Mouse (Mus musculus): ENCODE measurements at regions not wholly inside any gene's neighbourhood (a gene's known extent, or its start where the extent isn't known, plus 50 kb on each side); places are given as distances from the start of the nearest gene placed in this dataset.

DNA sequence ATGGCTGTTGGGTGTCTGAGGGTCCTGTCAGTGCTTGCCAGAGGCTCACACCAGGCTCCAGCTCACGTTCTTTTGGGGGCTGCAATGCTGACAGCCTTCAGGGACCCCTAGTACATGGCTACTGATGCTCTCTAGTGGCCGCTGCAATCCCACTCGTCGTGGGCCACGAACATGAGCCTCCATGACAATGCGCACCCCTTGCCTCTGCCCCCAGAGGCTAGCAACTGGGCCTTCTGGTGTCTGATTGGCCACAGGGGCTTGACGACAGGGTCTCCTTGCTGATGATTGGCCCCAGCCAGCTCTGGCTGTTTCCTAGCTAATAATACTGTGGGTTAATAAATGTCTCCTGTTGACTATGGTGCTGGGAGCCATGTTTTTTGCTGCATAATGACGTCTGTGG lies 61.1 kb downstream of the Rtl1 start:
- WGBS: 79% methylated on average over 8 of the region's 8 CpGs
- Histone ChIP-seq H3K36me3 (peaks cover 15% of the 10 kb centered on the region), H3K4me1 (replicated peaks) (peaks cover 16% of the 10 kb centered on the region; the same call in 1 of the 2 replicates), H3K27ac (no peak overlapping the region), H3K27me3 (ENCODE audit: insufficient read depth, poor library complexity, severe bottlenecking) (peaks cover 11% of the 10 kb centered on the region), H3K9me3 (peaks cover 70% of the 10 kb centered on the region), H3K4me3 (no peak overlapping the region)
- DNase-seq (ENCODE audit: low spot score): no peak

DNA sequence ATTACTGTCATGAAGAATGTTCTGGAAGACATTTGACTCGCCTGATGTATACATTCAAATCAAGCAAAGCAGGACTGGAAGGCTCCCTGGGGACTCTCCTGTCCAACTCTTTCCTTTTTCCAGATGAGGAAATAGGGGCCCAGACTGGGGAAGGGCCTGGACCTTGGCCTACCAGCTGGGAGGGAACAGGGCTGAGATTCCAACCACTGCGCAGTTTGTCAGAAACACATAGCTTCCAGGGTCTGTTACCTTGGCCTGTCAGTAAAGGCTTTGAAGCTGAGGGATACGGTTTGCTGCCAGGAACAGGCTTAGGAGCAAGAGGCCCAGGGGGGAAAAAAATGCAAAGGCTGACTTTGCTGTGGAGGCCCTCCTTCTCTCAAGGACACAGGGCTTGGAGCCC lies 61.5 kb downstream of the Rtl1 start:
- Histone ChIP-seq H3K27ac (no peak overlapping the region), H3K4me3 (no peak overlapping the region), H3K27me3 (ENCODE audit: insufficient read depth, poor library complexity, severe bottlenecking) (peaks cover 11% of the 10 kb centered on the region), H3K36me3 (peaks cover 12% of the 10 kb centered on the region), H3K9me3 (peaks cover 68% of the 10 kb centered on the region), H3K4me1 (replicated peaks) (peaks cover 16% of the 10 kb centered on the region; the same call in 1 of the 2 replicates)
- DNase-seq (ENCODE audit: low spot score): no peak
- 81% methylated on average over 3 of the region's 3 CpGs for WGBS

DNA sequence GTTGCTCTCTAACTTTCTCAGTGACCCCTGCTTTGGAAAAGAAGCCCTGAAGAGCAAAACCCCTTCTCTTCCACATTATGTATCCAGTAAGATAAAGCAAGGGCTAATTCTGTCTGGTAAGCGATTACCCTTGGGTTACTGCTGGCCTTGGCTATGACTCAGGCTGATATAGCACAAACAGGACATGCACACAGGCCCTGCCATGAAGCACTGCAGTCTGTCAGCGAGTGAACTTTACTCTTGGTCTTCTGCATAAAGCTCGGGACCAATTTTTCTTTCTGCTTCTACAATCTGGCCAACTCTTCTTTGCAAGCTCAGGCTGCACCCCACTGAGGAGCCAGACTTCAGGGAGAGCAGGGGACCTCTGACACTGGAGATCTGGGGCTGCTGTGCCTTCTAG lies 63.6 kb downstream of the Rtl1 start:
- Histone ChIP-seq H3K4me1 (replicated peaks) (peaks cover 24% of the 10 kb centered on the region), H3K27me3 (ENCODE audit: insufficient read depth, poor library complexity, severe bottlenecking) (peaks cover 22% of the 10 kb centered on the region), H3K9me3 (peaks cover 47% of the 10 kb centered on the region), H3K27ac (no peak overlapping the region), H3K4me3 (no peak overlapping the region), H3K36me3 (peaks cover 5% of the 10 kb centered on the region; the same call in 1 of the 2 replicates)
- DNase-seq (ENCODE audit: low spot score): no peak
- WGBS: 86% methylated on average over 3 of the region's 3 CpGs

DNA sequence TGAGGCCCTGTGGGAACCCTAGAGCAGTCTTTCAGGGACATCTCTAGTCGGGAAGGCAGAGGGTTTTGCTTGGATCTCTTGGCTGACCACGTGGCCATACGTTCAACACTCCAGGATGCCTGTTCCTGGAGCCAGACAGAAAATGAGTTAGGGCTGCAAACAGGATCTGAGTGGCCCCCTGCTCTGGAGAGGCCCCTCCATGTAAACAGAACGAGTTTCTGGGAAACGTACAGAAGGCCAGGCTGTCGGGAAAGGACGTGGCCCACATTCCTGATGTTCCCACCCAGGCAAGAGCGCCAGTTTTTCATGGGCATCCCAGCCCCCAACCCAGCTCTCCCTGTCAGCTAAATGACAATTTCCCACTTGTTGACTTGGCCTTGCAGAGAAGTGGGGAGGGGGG lies 67.7 kb downstream of the Rtl1 start:
- WGBS: 56% methylated on average over 8 of the region's 8 CpGs
- peaks cover 57% of the 10 kb centered on the region for H3K4me1 ChIP-seq (replicated peaks)

DNA sequence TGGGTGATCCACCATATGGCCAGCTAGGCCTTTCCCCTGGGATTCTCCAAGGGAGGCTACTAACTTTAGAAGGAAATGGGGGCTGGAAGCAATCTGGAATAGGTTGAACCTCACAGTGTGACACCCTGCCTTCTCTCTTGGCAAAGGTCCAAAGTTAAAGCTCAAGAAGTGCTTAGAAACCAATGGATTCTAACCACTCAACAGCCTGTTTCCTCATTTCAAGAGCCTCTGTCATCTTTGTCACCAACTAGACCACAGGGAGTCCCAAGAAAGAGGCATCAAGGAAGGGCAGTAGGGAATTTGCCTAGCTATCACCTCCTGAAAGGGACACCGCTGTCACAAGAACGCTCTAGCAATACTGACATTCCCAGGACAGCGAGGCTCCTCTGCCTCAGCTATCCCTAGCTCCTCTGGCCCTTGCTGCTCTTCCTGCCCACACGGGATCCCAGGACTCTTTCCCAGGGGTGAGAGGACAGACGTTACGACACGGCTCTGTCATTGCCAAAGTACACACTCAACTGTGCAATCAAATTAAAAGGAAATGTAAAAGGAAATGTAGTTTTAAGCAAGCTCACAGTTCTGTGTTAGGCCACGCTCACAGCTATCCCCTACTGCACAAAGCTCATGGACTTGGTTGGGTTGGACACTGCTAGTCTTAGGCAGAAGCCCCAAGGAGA lies 68.6 kb downstream of the Rtl1 start:
- Histone ChIP-seq H3K27me3 (ENCODE audit: insufficient read depth, poor library complexity, severe bottlenecking) (peaks cover 11% of the 10 kb centered on the region; the same call in 1 of the 2 replicates), H3K36me3 (0 out of 2 replicates have a peak, but pooled peaks cover 4% of the 10 kb centered on the region), H3K4me3 (no peak overlapping the region), H3K9me3 (peaks cover 49% of the 10 kb centered on the region), H3K4me1 (replicated peaks) (peaks cover 57% of the 10 kb centered on the region), H3K27ac (peak overlapping the region; percentile 64; the same call in 1 of the 2 replicates)
- no peak for DNase-seq (ENCODE audit: low spot score)
- WGBS: 80% methylated on average over 8 of the region's 8 CpGs

More for the DNA sequence above, 67.7 kb downstream of the Rtl1 start:
- Histone ChIP-seq H3K36me3 (no peaks in the 10 kb centered on the region), H3K9me3 (peaks cover 47% of the 10 kb centered on the region), H3K4me3 (no peak overlapping the region), H3K27me3 (ENCODE audit: insufficient read depth, poor library complexity, severe bottlenecking) (peaks cover 11% of the 10 kb centered on the region; the same call in 1 of the 2 replicates), H3K27ac (peak overlapping the region; percentile 40)
- no peak for DNase-seq (ENCODE audit: low spot score)

DNA sequence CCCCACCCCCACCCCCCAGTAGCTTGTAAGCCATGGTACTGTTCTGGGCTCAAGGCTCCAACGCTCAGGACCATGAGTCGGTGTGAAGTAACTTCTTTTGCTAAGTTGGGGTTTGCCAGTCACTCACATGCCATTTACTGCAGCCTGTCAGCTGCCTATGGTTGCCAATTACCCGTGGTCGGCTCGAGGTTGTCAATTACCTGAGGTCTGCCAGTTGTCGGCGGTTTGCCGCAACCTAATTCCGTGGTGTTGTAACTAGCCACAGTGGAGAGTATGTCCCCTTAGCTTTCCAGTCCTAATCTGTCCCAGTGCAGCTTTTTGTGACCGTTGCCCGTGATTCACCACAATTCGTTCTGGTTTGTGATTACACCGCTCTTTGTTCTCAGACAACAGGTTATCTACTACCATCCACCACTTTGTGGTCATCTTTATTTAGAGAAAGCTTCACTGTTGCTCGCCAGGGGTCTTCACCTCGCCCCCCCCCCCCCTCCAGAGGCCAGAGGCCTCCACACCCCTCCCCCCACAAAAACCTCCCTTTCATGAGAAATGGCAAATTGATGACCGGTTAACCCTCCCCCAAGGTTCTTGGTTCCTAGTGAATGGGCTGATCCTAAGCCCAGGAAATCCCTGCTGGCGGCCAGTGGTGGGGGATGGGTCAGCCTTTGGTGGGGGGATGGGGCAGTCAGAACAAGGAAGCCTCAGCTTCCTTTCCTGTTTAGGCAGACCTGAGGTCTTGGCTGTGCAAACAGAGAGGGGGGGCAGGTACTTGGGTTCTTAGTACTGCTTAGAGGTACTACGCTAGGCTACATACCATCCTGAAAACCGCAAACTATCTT lies 69.7 kb downstream of the Rtl1 start:
- peak overlapping the region; percentile 64 for H3K27ac ChIP-seq
- 48% methylated on average over 19 of the region's 19 CpGs for WGBS

DNA sequence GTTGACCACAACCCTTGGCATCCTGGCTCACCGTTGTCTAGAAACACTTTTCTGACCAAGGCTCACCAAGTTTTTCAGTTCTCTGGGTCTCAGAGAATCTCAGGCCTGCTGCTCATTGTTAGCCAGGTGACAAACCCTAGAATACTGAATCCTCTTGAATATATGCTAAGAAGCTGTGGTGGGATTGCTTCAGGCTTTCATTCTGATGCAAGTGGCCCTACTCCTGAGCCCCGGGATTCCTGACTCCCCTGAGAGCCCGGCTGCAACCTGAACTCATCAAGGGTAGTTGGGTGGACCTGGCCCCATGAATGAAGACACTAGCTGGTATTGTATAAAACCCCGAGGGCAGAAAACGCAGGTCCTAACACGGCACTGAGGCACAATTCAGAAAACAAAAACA lies 70.6 kb downstream of the Rtl1 start:
- no peak for DNase-seq (ENCODE audit: low spot score)
- H3K4me3 ChIP-seq: no peak overlapping the region
- peaks cover 55% of the 10 kb centered on the region for H3K4me1 ChIP-seq (replicated peaks)
- no peak overlapping the region for H3K27ac ChIP-seq
- H3K27me3 ChIP-seq (ENCODE audit: insufficient read depth, poor library complexity, severe bottlenecking): peaks cover 11% of the 10 kb centered on the region; the same call in 1 of the 2 replicates
- H3K36me3 ChIP-seq: 0 out of 2 replicates have a peak, but pooled peaks cover 7% of the 10 kb centered on the region
- WGBS: 54% methylated on average over 6 of the region's 6 CpGs
- peaks cover 58% of the 10 kb centered on the region for H3K9me3 ChIP-seq

More for the DNA sequence above, 69.7 kb downstream of the Rtl1 start:
- H3K27me3 ChIP-seq (ENCODE audit: insufficient read depth, poor library complexity, severe bottlenecking): peaks cover 11% of the 10 kb centered on the region; the same call in 1 of the 2 replicates
- H3K9me3 ChIP-seq: peaks cover 58% of the 10 kb centered on the region
- DNase-seq (ENCODE audit: low spot score): peak; percentile 48
- peaks cover 57% of the 10 kb centered on the region for H3K4me1 ChIP-seq (replicated peaks)
- 0 out of 2 replicates have a peak, but pooled peaks cover 7% of the 10 kb centered on the region for H3K36me3 ChIP-seq
- peak overlapping the region; percentile 23; the same call in 1 of the 2 replicates for H3K4me3 ChIP-seq

DNA sequence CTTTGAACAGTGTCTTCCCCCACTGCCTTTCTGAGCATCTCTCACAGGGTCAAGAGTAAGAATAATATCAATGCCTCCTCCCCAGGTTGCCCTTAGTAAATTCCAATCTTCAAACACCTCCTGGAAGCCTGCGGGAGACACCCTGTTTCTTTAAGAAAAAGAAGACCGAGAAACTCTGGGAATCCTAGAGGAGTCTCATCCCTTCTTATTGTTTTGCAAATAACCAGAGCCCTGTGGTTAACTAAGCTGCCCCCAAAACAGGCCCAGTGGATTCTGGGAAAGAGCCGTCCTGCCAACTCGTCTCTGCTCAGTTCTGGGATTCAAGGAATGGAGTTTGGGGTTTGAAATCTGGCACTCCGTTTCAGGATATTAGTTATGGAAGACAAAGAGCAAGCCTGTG lies 71.2 kb downstream of the Rtl1 start:
- WGBS: 47% methylated on average over 5 of the region's 5 CpGs
- H3K27me3 ChIP-seq (ENCODE audit: insufficient read depth, poor library complexity, severe bottlenecking): peaks cover 11% of the 10 kb centered on the region; the same call in 1 of the 2 replicates
- peaks cover 60% of the 10 kb centered on the region for H3K4me1 ChIP-seq (replicated peaks)
- peak overlapping the region; percentile 47 for H3K4me3 ChIP-seq
- no peak for DNase-seq (ENCODE audit: low spot score)
- no peak overlapping the region for H3K27ac ChIP-seq
- H3K9me3 ChIP-seq: peaks cover 58% of the 10 kb centered on the region
- 0 out of 2 replicates have a peak, but pooled peaks cover 7% of the 10 kb centered on the region for H3K36me3 ChIP-seq

DNA sequence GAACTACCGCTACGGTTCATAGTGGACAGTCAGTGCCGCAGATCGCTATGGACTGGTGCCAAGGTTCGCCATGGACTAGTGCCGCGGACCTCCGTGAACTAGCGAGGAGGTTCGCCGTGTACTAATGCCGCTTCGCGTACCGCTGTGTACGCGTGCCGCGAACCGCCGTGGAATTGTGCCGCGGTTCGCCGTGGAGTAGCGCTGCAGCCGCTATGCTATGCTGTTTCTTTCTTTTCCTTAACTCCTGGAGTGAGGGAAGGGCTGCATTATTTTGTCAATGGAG lies 71.9 kb downstream of the Rtl1 start:
- DNase-seq (ENCODE audit: low spot score): no peak
- Histone ChIP-seq H3K4me1 (replicated peaks) (peaks cover 68% of the 10 kb centered on the region), H3K36me3 (0 out of 2 replicates have a peak, but pooled peaks cover 7% of the 10 kb centered on the region), H3K4me3 (peak overlapping the region; percentile 47), H3K27me3 (ENCODE audit: insufficient read depth, poor library complexity, severe bottlenecking) (peaks cover 11% of the 10 kb centered on the region; the same call in 1 of the 2 replicates), H3K9me3 (peaks cover 58% of the 10 kb centered on the region), H3K27ac (peak overlapping the region; percentile 54; the same call in 1 of the 2 replicates)
- whole genome bisulfite sequencing: 37% methylated on average over 27 of the region's 27 CpGs

DNA sequence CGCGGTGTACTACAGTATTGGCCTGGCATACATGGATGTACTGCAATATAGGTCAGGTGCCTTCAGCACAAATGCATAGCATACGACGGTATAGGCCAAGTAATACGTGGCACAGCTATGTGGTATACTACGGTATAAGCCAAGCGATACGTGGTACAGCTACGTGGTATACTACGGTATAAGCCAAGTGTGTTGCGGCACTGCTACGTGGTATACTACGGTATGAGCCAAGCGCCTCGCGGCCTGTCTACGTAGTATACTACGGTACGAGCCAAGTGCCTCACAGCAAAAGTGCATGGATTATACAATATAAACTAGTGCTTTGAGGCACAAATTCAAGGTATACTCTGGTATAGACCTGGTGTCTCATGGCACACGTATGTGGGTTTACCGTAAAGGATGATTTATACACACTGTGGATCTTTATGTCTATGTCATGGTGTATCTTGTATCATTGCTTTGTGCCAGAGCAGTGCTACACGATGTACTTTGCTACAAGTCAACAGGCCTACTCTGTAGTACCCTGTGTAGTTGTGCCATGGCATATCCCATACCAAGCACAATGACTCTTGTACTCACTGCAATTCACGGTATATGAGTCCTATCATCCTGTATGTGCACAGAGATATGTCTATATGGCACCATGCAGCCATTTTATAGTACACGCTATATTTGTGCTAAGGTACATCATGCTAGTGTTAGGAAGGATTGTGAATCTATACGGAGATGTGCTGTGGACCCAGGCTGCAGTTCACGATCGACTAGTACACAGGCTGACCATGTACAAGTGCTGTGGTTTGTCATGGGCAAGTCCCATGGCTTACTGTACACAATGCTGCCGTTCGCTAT lies 72.5 kb downstream of the Rtl1 start:
- peaks cover 69% of the 10 kb centered on the region for H3K4me1 ChIP-seq (replicated peaks)
- 51% methylated on average over 29 of the region's 29 CpGs for WGBS
- peaks cover 58% of the 10 kb centered on the region for H3K9me3 ChIP-seq
- H3K27ac ChIP-seq: peak overlapping the region; percentile 54; the same call in 1 of the 2 replicates
- peaks cover 10% of the 10 kb centered on the region; the same call in 1 of the 2 replicates for H3K27me3 ChIP-seq (ENCODE audit: insufficient read depth, poor library complexity, severe bottlenecking)
- peak overlapping the region; percentile 47 for H3K4me3 ChIP-seq
- H3K36me3 ChIP-seq: 0 out of 2 replicates have a peak, but pooled peaks cover 7% of the 10 kb centered on the region
- DNase-seq (ENCODE audit: low spot score): peak; percentile 56

DNA sequence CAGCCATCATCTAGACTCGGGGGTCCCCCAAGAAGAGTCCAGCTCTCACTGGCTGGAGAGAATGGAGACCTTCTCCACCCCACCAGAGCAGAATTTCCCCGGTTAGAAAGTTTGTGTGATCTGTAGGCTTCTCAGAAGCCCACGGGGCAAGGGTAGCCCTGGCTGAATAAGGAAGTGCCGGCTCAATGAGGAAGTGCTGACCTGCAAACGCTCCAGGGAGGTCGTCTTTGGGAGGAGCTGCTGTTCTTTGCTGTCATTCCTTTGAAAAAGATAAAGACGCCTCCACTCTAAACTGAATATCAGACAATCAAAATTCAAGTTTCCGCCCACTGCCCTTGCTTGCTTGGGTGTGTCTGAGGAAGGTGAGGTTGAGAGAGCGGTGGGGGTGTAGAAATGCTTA lies 73.0 kb downstream of the Dlk1 start:
- DNase-seq (ENCODE audit: low spot score): no peak
- peaks cover 58% of the 10 kb centered on the region for H3K4me1 ChIP-seq (replicated peaks)
- H3K4me3 ChIP-seq: no peak overlapping the region
- 0 out of 2 replicates have a peak, but pooled peaks cover 7% of the 10 kb centered on the region for H3K36me3 ChIP-seq
- WGBS: 60% methylated on average over 9 of the region's 9 CpGs
- H3K27ac ChIP-seq: no peak overlapping the region
- H3K27me3 ChIP-seq (ENCODE audit: insufficient read depth, poor library complexity, severe bottlenecking): no peaks in the 10 kb centered on the region
- H3K9me3 ChIP-seq: peaks cover 51% of the 10 kb centered on the region

DNA sequence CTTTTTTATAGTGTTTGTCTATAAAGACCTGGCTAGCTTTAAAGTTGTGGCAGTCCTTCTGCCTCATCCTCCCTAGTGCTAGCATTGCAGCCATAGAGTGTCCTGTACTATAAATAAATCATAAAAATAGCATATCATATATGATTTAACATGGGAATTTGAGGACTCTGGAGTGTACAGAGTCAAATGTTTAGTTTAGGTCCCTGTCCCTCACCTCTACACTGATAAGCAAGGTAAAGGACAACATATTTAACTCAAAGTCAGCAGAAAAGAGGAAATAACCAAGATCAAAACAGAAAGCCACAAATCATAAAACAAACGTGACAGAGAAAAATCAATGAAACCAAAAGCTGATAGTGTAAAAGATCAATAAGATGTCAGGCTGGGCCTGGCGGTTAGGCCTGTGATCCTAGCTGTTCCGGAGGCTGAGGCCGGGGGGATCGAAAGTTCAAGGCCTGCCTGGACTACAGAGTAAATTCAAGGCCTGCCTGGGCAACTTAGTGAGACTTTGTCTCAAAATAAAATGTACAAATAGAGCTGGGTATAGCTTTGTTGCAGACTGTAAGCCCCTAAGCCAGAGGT lies 68.7 kb downstream of the Dlk1 start:
- WGBS: 86% methylated on average over 5 of the region's 5 CpGs
- 0 out of 2 replicates have a peak, but pooled peaks cover 7% of the 10 kb centered on the region for H3K9me3 ChIP-seq
- H3K4me3 ChIP-seq: no peak overlapping the region
- no peak overlapping the region for H3K27ac ChIP-seq
- 0 out of 2 replicates have a peak, but pooled peaks cover 1% of the 10 kb centered on the region for H3K36me3 ChIP-seq
- H3K27me3 ChIP-seq (ENCODE audit: insufficient read depth, poor library complexity, severe bottlenecking): 0 out of 2 replicates have a peak, but pooled peaks cover 5% of the 10 kb centered on the region
- no peak for DNase-seq (ENCODE audit: low spot score)
- peaks cover 70% of the 10 kb centered on the region for H3K4me1 ChIP-seq (replicated peaks)
